In genomic region chr14:6107500-6107899, GRCm38 (mm10) we compare ENCODE assay signal across 14 mouse cellular contexts. TPM values are rescaled to one million over a fixed set of nuclear protein-coding genes. Genes with fewer than 3 reads are reported as not detected.
A peak's percentile ranks its signal among the peaks of the same experiment; 100 is the strongest.
DNase-seq lines count a peak whose midpoint lies in the region; ATAC-seq and TF ChIP-seq lines count a peak whose summit lies in the region.
"Not testable (repeated sequence)": the region's sequence is repeated elsewhere in the genome, so short reads cannot be mapped to it uniquely, and the experiment has no call there.
"Had no signal": no experiment of that assay in that cellular context is flagged by ENCODE, and none has a peak within 500 bp of the region (broad histone marks: within the 10 kb centered on the region; RNA-seq: fewer than 3 reads in every experiment).

No protein-coding gene starts in this region.

- peak overlapping the region; percentile 56 for H3K27ac ChIP-seq in brown adipose tissue, adult 24 weeks (replicated peaks; ENCODE audit: low read depth, low read length)
- H3K27ac ChIP-seq in forebrain, embryonic 10.5 days; heart, embryonic 12.5 days (ENCODE audit: poor library complexity, severe bottlenecking); hindbrain, postnatal 0 days; limb, embryonic 11.5 days (replicated peaks; ENCODE audit: low read depth, low read length); midbrain, embryonic 10.5 days (replicated peaks); neural tube, embryonic 15.5 days (replicated peaks): not testable (repeated sequence)

- WGBS in forebrain, embryonic 10.5 days, result 9% methylated on average over 9 of the region's 9 CpGs
- 12% methylated on average over 9 of the region's 9 CpGs for WGBS in heart, embryonic 12.5 days
- 10% methylated on average over 8 of the region's 9 CpGs for WGBS in hindbrain, postnatal 0 days
- 12% methylated on average over 8 of the region's 9 CpGs for WGBS in limb, embryonic 11.5 days
- WGBS in midbrain, embryonic 10.5 days, result 15% methylated on average over 9 of the region's 9 CpGs
- whole genome bisulfite sequencing in neural tube, embryonic 15.5 days, result 8% methylated on average over 8 of the region's 9 CpGs

- not testable (repeated sequence) for H3K9me3 ChIP-seq in forebrain, embryonic 10.5 days; heart, embryonic 12.5 days (replicated peaks); hindbrain, postnatal 0 days (ENCODE audit: low read length); limb, embryonic 11.5 days (ENCODE audit: control insufficient read depth, low read length); midbrain, embryonic 10.5 days (replicated peaks); neural tube, embryonic 15.5 days (replicated peaks)

- not testable (repeated sequence) for ATAC-seq in heart, embryonic 12.5 days (ENCODE audit: insufficient number of reproducible peaks, low FRiP score); hindbrain, postnatal 0 days; limb, embryonic 11.5 days (ENCODE audit: insufficient number of reproducible peaks, low FRiP score, low TSS enrichment, low read depth); neural tube, embryonic 15.5 days (ENCODE audit: low FRiP score)

- H3K9ac ChIP-seq in heart, embryonic 12.5 days; hindbrain, postnatal 0 days (replicated peaks; ENCODE audit: low read length); limb, embryonic 11.5 days (ENCODE audit: low read length); neural tube, embryonic 15.5 days (replicated peaks): not testable (repeated sequence)

- peak; percentile 37 for DNase-seq in 3T3-L1 (ENCODE audit: low read depth, low spot score)
- DNase-seq in forebrain, embryonic 10.5 days (ENCODE audit: extremely low spot score, low spot score), result not testable (repeated sequence)
- peak; percentile 18 for DNase-seq in hindbrain, postnatal 0 days (ENCODE audit: low spot score)
- peak; percentile 20 for DNase-seq in limb, embryonic 11.5 days (ENCODE audit: low spot score)
- peak; percentile 10 for DNase-seq in midbrain, embryonic 10.5 days (ENCODE audit: low spot score)

- not testable (repeated sequence) for H3K4me1 ChIP-seq in brown adipose tissue, adult 24 weeks (ENCODE audit: control insufficient read depth, insufficient read depth, insufficient read length, low read length); forebrain, embryonic 10.5 days; heart, embryonic 12.5 days (replicated peaks); hindbrain, postnatal 0 days (ENCODE audit: insufficient read depth, low read length); limb, embryonic 11.5 days (ENCODE audit: control insufficient read depth, insufficient read depth, low read length); midbrain, embryonic 10.5 days; neural tube, embryonic 15.5 days

- peak; percentile 40 for TF ChIP-seq CTCF in hindbrain, postnatal 0 days (IDR thresholded peaks at IDR 0.05; ENCODE audit: low read depth)

- peak overlapping the region; percentile 63 for H3K4me2 ChIP-seq in heart, embryonic 12.5 days
- peak overlapping the region; percentile 38; the same call in 1 of the 2 replicates for H3K4me2 ChIP-seq in hindbrain, postnatal 0 days (ENCODE audit: low read depth, low read length)
- peak overlapping the region; percentile 25; the same call in 1 of the 2 replicates for H3K4me2 ChIP-seq in limb, embryonic 11.5 days (ENCODE audit: low read depth, severe bottlenecking)
- peak overlapping the region; percentile 53 for H3K4me2 ChIP-seq in neural tube, embryonic 15.5 days

- not testable (repeated sequence) for H3K36me3 ChIP-seq in forebrain, embryonic 10.5 days (replicated peaks); heart, embryonic 12.5 days; hindbrain, postnatal 0 days (ENCODE audit: insufficient read depth, low read length); limb, embryonic 11.5 days (ENCODE audit: control insufficient read depth, insufficient read depth, low read length); midbrain, embryonic 10.5 days; neural tube, embryonic 15.5 days

- not testable (repeated sequence) for H3K27me3 ChIP-seq in forebrain, embryonic 10.5 days (ENCODE audit: poor library complexity, severe bottlenecking); heart, embryonic 12.5 days (replicated peaks); hindbrain, postnatal 0 days (ENCODE audit: insufficient read depth, low read length); limb, embryonic 11.5 days (ENCODE audit: control insufficient read depth, insufficient read depth, low read length); midbrain, embryonic 10.5 days (ENCODE audit: low read depth, poor library complexity, severe bottlenecking); neural tube, embryonic 15.5 days (replicated peaks)

- H3K4me3 ChIP-seq in brown adipose tissue, adult 24 weeks (ENCODE audit: insufficient read depth, low read depth, low read length), result peak overlapping the region; percentile 41; the same call in 1 of the 2 replicates
- peak overlapping the region; percentile 49 for H3K4me3 ChIP-seq in forebrain, embryonic 10.5 days
- peak overlapping the region; percentile 47 for H3K4me3 ChIP-seq in heart, embryonic 12.5 days
- H3K4me3 ChIP-seq in hindbrain, postnatal 0 days (ENCODE audit: low read length), result peak overlapping the region; percentile 32
- H3K4me3 ChIP-seq in limb, embryonic 11.5 days (ENCODE audit: low read depth, low read length), result not testable (repeated sequence)
- H3K4me3 ChIP-seq in midbrain, embryonic 10.5 days, result peak overlapping the region; percentile 48; the same call in 1 of the 2 replicates
- H3K4me3 ChIP-seq in neural tube, embryonic 15.5 days (replicated peaks), result peak overlapping the region; percentile 43

RNA-seq across cellular contexts. Expression of gene Gm3468, which starts 1.0 kb away (rescaled TPM):
- not detected in 2 replicates for polyA plus RNA-seq in brown adipose tissue, adult 24 weeks (2012; ENCODE audit: insufficient read depth, insufficient read length, missing spikeins)
- polyA plus RNA-seq in forebrain, embryonic 10.5 days (2016; fragmentation: Nextera tagmentation; extraction: Ambion mirVana), result 2.5 and 2.9 TPM in 2 replicates
- polyA plus RNA-seq in heart, embryonic 12.5 days (2016; fragmentation: Nextera tagmentation; extraction: Ambion mirVana), result 2.6 and 2.9 TPM in 2 replicates
- total RNA-seq in hindbrain, postnatal 0 days (2014; rRNA removed), result 3.4 and 4.1 TPM in 2 replicates
- 4.6 and 4.8 TPM in 2 replicates for polyA plus RNA-seq in hindbrain, postnatal 0 days (2015; fragmentation: Nextera tagmentation; extraction: Ambion mirVana)
- polyA plus RNA-seq in limb, embryonic 11.5 days (2014; fragmentation: Nextera tagmentation; extraction: Ambion mirVana), result 2.9 and 3.2 TPM in 2 replicates
- 1.8 TPM in 2 replicates for polyA plus RNA-seq in midbrain, embryonic 10.5 days (2016; fragmentation: Nextera tagmentation; extraction: Ambion mirVana)
- polyA plus RNA-seq in neural tube, embryonic 15.5 days (2015; fragmentation: Nextera tagmentation; extraction: Ambion mirVana), result 3.8 and 6.2 TPM in 2 replicates
- polyA plus RNA-seq: liver, embryonic 15.5 days had no signal

RNA-seq across cellular contexts. Expression of gene Gm8206, which starts 13.8 kb away (rescaled TPM):
- not detected in 2 replicates for polyA plus RNA-seq in brown adipose tissue, adult 24 weeks (2012; ENCODE audit: insufficient read depth, insufficient read length, missing spikeins)
- polyA plus RNA-seq in forebrain, embryonic 10.5 days (2016; fragmentation: Nextera tagmentation; extraction: Ambion mirVana), result 1.2 and 1.5 TPM in 2 replicates
- polyA plus RNA-seq in heart, embryonic 12.5 days (2016; fragmentation: Nextera tagmentation; extraction: Ambion mirVana), result 1.00 and 1.4 TPM in 2 replicates
- total RNA-seq in hindbrain, postnatal 0 days (2014; rRNA removed), result 2.5 and 4.2 TPM in 2 replicates
- polyA plus RNA-seq in hindbrain, postnatal 0 days (2015; fragmentation: Nextera tagmentation; extraction: Ambion mirVana), result 4.1 and 4.8 TPM in 2 replicates
- 0.55 and 0.72 TPM in 2 replicates for polyA plus RNA-seq in limb, embryonic 11.5 days (2014; fragmentation: Nextera tagmentation; extraction: Ambion mirVana)
- 0.65 and 1.1 TPM in 2 replicates for polyA plus RNA-seq in midbrain, embryonic 10.5 days (2016; fragmentation: Nextera tagmentation; extraction: Ambion mirVana)
- polyA plus RNA-seq in neural tube, embryonic 15.5 days (2015; fragmentation: Nextera tagmentation; extraction: Ambion mirVana), result 4.6 and 6.7 TPM in 2 replicates
- total RNA-seq: adrenal gland, postnatal 25 days; gastrocnemius, postnatal 10 days; heart, postnatal 25 days; left cerebral cortex, adult 18-20 months had no signal
- polyA plus RNA-seq: liver, embryonic 15.5 days; small intestine, adult 2 months had no signal

RNA-seq across cellular contexts. Expression of gene Gm3476, which starts 18.1 kb away (rescaled TPM):
- not detected in 2 replicates for polyA plus RNA-seq in brown adipose tissue, adult 24 weeks (2012; ENCODE audit: insufficient read depth, insufficient read length, missing spikeins)
- polyA plus RNA-seq in forebrain, embryonic 10.5 days (2016; fragmentation: Nextera tagmentation; extraction: Ambion mirVana), result not detected in 2 replicates
- not detected in 2 replicates for polyA plus RNA-seq in heart, embryonic 12.5 days (2016; fragmentation: Nextera tagmentation; extraction: Ambion mirVana)
- total RNA-seq in hindbrain, postnatal 0 days (2014; rRNA removed), result not detected in 2 replicates
- not detected in 2 replicates for polyA plus RNA-seq in hindbrain, postnatal 0 days (2015; fragmentation: Nextera tagmentation; extraction: Ambion mirVana)
- polyA plus RNA-seq in limb, embryonic 11.5 days (2014; fragmentation: Nextera tagmentation; extraction: Ambion mirVana), result not detected in 2 replicates
- polyA plus RNA-seq in midbrain, embryonic 10.5 days (2016; fragmentation: Nextera tagmentation; extraction: Ambion mirVana), result not detected in 2 replicates
- polyA plus RNA-seq in neural tube, embryonic 15.5 days (2015; fragmentation: Nextera tagmentation; extraction: Ambion mirVana), result not detected in 2 replicates
- total RNA-seq: adrenal gland, postnatal 25 days; gastrocnemius, postnatal 10 days; heart, postnatal 25 days; left cerebral cortex, adult 18-20 months had no signal
- polyA plus RNA-seq: liver, embryonic 15.5 days; small intestine, adult 2 months had no signal

RNA-seq across cellular contexts. Expression of gene Gm6337, which starts 49.4 kb away (rescaled TPM):
- not detected in 2 replicates for polyA plus RNA-seq in brown adipose tissue, adult 24 weeks (2012; ENCODE audit: insufficient read depth, insufficient read length, missing spikeins)
- polyA plus RNA-seq in forebrain, embryonic 10.5 days (2016; fragmentation: Nextera tagmentation; extraction: Ambion mirVana), result not detected in 2 replicates
- polyA plus RNA-seq in heart, embryonic 12.5 days (2016; fragmentation: Nextera tagmentation; extraction: Ambion mirVana), result not detected in 2 replicates
- total RNA-seq in hindbrain, postnatal 0 days (2014; rRNA removed), result not detected in 2 replicates
- polyA plus RNA-seq in hindbrain, postnatal 0 days (2015; fragmentation: Nextera tagmentation; extraction: Ambion mirVana), result 0.08 TPM in 1 of 2 replicates, not detected in the other
- polyA plus RNA-seq in limb, embryonic 11.5 days (2014; fragmentation: Nextera tagmentation; extraction: Ambion mirVana), result not detected in 2 replicates
- not detected in 2 replicates for polyA plus RNA-seq in midbrain, embryonic 10.5 days (2016; fragmentation: Nextera tagmentation; extraction: Ambion mirVana)
- not detected in 2 replicates for polyA plus RNA-seq in neural tube, embryonic 15.5 days (2015; fragmentation: Nextera tagmentation; extraction: Ambion mirVana)
- total RNA-seq: adrenal gland, postnatal 25 days; gastrocnemius, postnatal 10 days; heart, postnatal 25 days; left cerebral cortex, adult 18-20 months had no signal
- polyA plus RNA-seq: liver, embryonic 15.5 days; small intestine, adult 2 months had no signal
